Mouse (Mus musculus) lung, embryonic 16.5 days (tissue): ENCODE measurements at regions not wholly inside any gene's neighbourhood (a gene's known extent, or its start where the extent isn't known, plus 50 kb on each side); places are given as distances from the start of the nearest gene placed in this dataset.
"Not testable (repeated sequence)": the region's sequence is repeated elsewhere in the genome, so short reads cannot be mapped to it uniquely, and the experiment has no call there.

Experiments used
- ATAC-seq: fragments of 200-750 bp; cut with Nextera tagmentation; 2 replicates; pipeline ENCODE4 v1.8.0; 2017; ENCODE audit warnings: low read depth, mild to moderate bottlenecking, moderate library complexity
- H3K27ac ChIP-seq: fragments of 300-500 bp; sonication (generic); 2 replicates; pipeline ENCODE4 v1.5.1; 2014; ENCODE audit warnings: mild to moderate bottlenecking, control low read depth, low read length
- H3K27me3 ChIP-seq: fragments of 300-500 bp; sonication (generic); 2 replicates; pipeline ENCODE4 v1.6.1; 2014; ENCODE audit warnings: low read depth, low read length, mixed read lengths; ENCODE audit not compliant: control insufficient read depth, insufficient read depth
- H3K36me3 ChIP-seq: fragments of 300-500 bp; sonication (generic); 2 replicates; pipeline ENCODE4 v1.6.1; 2014; ENCODE audit warnings: low read length; ENCODE audit not compliant: control insufficient read depth, insufficient read depth
- H3K4me1 ChIP-seq: fragments of 300-500 bp; sonication (generic); replicated peaks from 2 replicates; pipeline ENCODE4 v1.6.1; 2014; ENCODE audit warnings: low read length, mixed read lengths; ENCODE audit not compliant: control insufficient read depth, insufficient read depth
- H3K4me2 ChIP-seq: fragments of 300-500 bp; sonication (generic); 2 replicates; pipeline ENCODE4 v1.6.1; 2014; ENCODE audit warnings: low read depth, low read length, control low read depth
- H3K4me3 ChIP-seq: fragments of 300-500 bp; sonication (generic); 2 replicates; pipeline ENCODE4 v1.5.1; 2014; ENCODE audit warnings: mild to moderate bottlenecking, low read length, control low read depth
- H3K9ac ChIP-seq: fragments of 300-500 bp; sonication (generic); 2 replicates; pipeline ENCODE4 v1.6.1; 2014; ENCODE audit warnings: low read length, control low read depth
- H3K9me3 ChIP-seq: fragments of 300-500 bp; sonication (generic); 2 replicates; pipeline ENCODE4 v1.6.1; 2016; ENCODE audit warnings: low read length; ENCODE audit not compliant: control insufficient read depth
- WGBS: fragments of 180-500 bp; shearing (Covaris S2); extraction: QIAGEN DNeasy Blood & Tissue Kit; methylation state at CpG from one replicate; pipeline ENCODE4 v1.1.7; 2014; 5-methylcytosine and 5-hydroxymethylcytosine counted together

GRCm38 (mm10) chr5:129380861-129381260, 120.2 kb upstream of the Sfswap start:
- H3K4me2 ChIP-seq = no peak overlapping the region
- no peak overlapping the region for H3K4me3 ChIP-seq
- H3K4me1 ChIP-seq = no peaks in the 10 kb centered on the region
- 85% methylated on average over 7 of the region's 7 CpGs for WGBS
- no peaks in the 10 kb centered on the region for H3K36me3 ChIP-seq
- H3K9me3 ChIP-seq = no peaks in the 10 kb centered on the region
- ATAC-seq = no peak
- H3K27ac ChIP-seq = no peak overlapping the region
- no peaks in the 10 kb centered on the region for H3K27me3 ChIP-seq
- H3K9ac ChIP-seq = no peak overlapping the region

- H3K27me3 ChIP-seq = no peaks in the 10 kb centered on the region
- no peak overlapping the region for H3K4me3 ChIP-seq
- no peaks in the 10 kb centered on the region for H3K36me3 ChIP-seq
- no peaks in the 10 kb centered on the region for H3K4me1 ChIP-seq
- no peak for ATAC-seq
- no peak overlapping the region for H3K27ac ChIP-seq
- no peak overlapping the region for H3K4me2 ChIP-seq
- WGBS = 87% methylated on average over 8 of the region's 8 CpGs
- H3K9ac ChIP-seq = no peak overlapping the region
- no peaks in the 10 kb centered on the region for H3K9me3 ChIP-seq
Measured at GRCm38 (mm10) chr5:129384976-129385375, 116.0 kb upstream of the Sfswap start.

GRCm38 (mm10) chr5:129385965-129386643, 114.9 kb upstream of the Sfswap start:
- H3K36me3 ChIP-seq, H3K27me3 ChIP-seq, H3K4me1 ChIP-seq, H3K4me2 ChIP-seq, H3K4me3 ChIP-seq, H3K9me3 ChIP-seq, H3K9ac ChIP-seq, H3K27ac ChIP-seq: not testable (repeated sequence)
- ATAC-seq = peak; percentile 93
- WGBS = 62% methylated on average over 2 of the region's 7 CpGs

- peak; percentile 96 for ATAC-seq
- not testable (repeated sequence) for H3K9ac ChIP-seq, H3K36me3 ChIP-seq, H3K27me3 ChIP-seq, H3K4me1 ChIP-seq, H3K9me3 ChIP-seq, H3K4me3 ChIP-seq, H3K27ac ChIP-seq, H3K4me2 ChIP-seq
- no CpG with 5 or more reads among the region's 8 CpGs for WGBS
Measured at GRCm38 (mm10) chr5:129386671-129387070, 114.3 kb upstream of the Sfswap start.

- Histone ChIP-seq H3K4me3 (no peak overlapping the region), H3K27ac (no peak overlapping the region), H3K27me3 (no peaks in the 10 kb centered on the region), H3K9me3 (no peaks in the 10 kb centered on the region), H3K4me2 (no peak overlapping the region), H3K4me1 (no peaks in the 10 kb centered on the region), H3K36me3 (no peaks in the 10 kb centered on the region), H3K9ac (no peak overlapping the region)
- ATAC-seq = no peak
- 57% methylated on average over 3 of the region's 3 CpGs for WGBS
Measured at GRCm38 (mm10) chr5:129387301-129387700, 113.7 kb upstream of the Sfswap start.

GRCm38 (mm10) chr5:129390921-129391371, 110.1 kb upstream of the Sfswap start:
- no peak for ATAC-seq
- Histone ChIP-seq H3K9ac (no peak overlapping the region), H3K4me2 (no peak overlapping the region), H3K4me3 (no peak overlapping the region), H3K27me3 (no peaks in the 10 kb centered on the region), H3K9me3 (no peaks in the 10 kb centered on the region), H3K36me3 (no peaks in the 10 kb centered on the region), H3K4me1 (no peaks in the 10 kb centered on the region), H3K27ac (no peak overlapping the region)
- WGBS = 48% methylated on average over 4 of the region's 4 CpGs

- Histone ChIP-seq H3K36me3 (no peaks in the 10 kb centered on the region), H3K9me3 (no peaks in the 10 kb centered on the region), H3K4me2 (no peak overlapping the region), H3K4me1 (no peaks in the 10 kb centered on the region), H3K4me3 (no peak overlapping the region), H3K27me3 (no peaks in the 10 kb centered on the region), H3K27ac (no peak overlapping the region), H3K9ac (no peak overlapping the region)
- WGBS = 66% methylated on average over 2 of the region's 2 CpGs
- ATAC-seq = no peak
Measured at GRCm38 (mm10) chr5:129393150-129393549, 107.9 kb upstream of the Sfswap start.

- Histone ChIP-seq H3K27ac (no peak overlapping the region), H3K36me3 (no peaks in the 10 kb centered on the region), H3K4me1 (no peaks in the 10 kb centered on the region), H3K27me3 (no peaks in the 10 kb centered on the region), H3K9ac (no peak overlapping the region), H3K4me2 (no peak overlapping the region), H3K4me3 (no peak overlapping the region), H3K9me3 (no peaks in the 10 kb centered on the region)
- ATAC-seq = no peak
- 62% methylated on average over 9 of the region's 9 CpGs for WGBS
Measured at GRCm38 (mm10) chr5:129393606-129394255, 107.3 kb upstream of the Sfswap start.

- no peaks in the 10 kb centered on the region for H3K36me3 ChIP-seq
- H3K27me3 ChIP-seq = no peaks in the 10 kb centered on the region
- H3K27ac ChIP-seq = no peak overlapping the region
- H3K4me3 ChIP-seq = no peak overlapping the region
- no peaks in the 10 kb centered on the region for H3K9me3 ChIP-seq
- H3K4me1 ChIP-seq = no peaks in the 10 kb centered on the region
- ATAC-seq = no peak
- H3K4me2 ChIP-seq = no peak overlapping the region
- H3K9ac ChIP-seq = no peak overlapping the region
- WGBS = 69% methylated on average over 3 of the region's 4 CpGs
Measured at GRCm38 (mm10) chr5:129394416-129394815, 106.6 kb upstream of the Sfswap start.
